Mouse (Mus musculus): ENCODE measurements around the gene Hs3st1. TPM values are rescaled to one million over a fixed set of nuclear protein-coding genes. Genes with fewer than 3 reads are reported as not detected.

Hs3st1 gene
- polyA plus RNA-seq, 1 experiment from 2014 or later, result 3.0 TPM

DNA sequence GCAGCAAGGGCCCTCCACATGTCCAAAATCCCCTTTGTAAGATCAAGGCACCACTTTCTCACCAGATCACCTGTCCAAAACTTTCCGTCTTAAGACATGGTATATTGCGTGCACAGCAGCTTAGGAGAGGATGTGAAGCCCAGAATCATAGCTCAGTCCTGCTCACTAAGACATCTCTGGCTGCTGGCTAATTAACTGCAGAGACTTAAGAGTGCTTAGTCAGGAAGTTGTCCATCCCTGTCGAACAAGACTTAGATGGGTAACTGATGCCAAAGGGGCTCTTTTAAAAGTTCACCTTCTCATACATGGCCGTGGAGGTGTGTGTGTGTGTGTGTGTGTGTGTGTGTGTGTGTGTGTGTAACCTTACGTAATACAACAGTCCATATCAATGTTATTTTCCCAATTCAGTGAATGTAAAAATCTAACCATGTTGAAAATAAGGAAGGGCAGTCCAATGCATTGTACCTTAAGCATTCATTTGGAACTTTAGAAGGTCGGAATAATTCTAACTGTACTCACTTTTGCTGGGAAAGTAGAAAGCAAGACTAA, 113.0 kb downstream of the Hs3st1 start:
- H3K4me1 ChIP-seq (ENCODE audit: insufficient read depth), result no peaks in the 10 kb centered on the region
- no peak for TF ChIP-seq CTCF (IDR thresholded peaks at IDR 0.05; ENCODE audit: low read depth)
- peaks cover 21% of the 10 kb centered on the region for H3K27me3 ChIP-seq (ENCODE audit: insufficient read depth, low read length)
- H3K4me2 ChIP-seq, result no peak overlapping the region
- H3K36me3 ChIP-seq (ENCODE audit: insufficient read depth), result no peaks in the 10 kb centered on the region
- 78% methylated on average over 6 of the region's 6 CpGs for WGBS
- no peak for DNase-seq
- H3K4me3 ChIP-seq (ENCODE audit: low read depth, low read length), result no peak overlapping the region
- no peaks in the 10 kb centered on the region for H3K9me3 ChIP-seq (ENCODE audit: low read depth, low read length)
- no peak overlapping the region for H3K9ac ChIP-seq
- H3K27ac ChIP-seq (ENCODE audit: low read depth), result no peak overlapping the region
- ATAC-seq (ENCODE audit: insufficient read depth), result no peak

DNA sequence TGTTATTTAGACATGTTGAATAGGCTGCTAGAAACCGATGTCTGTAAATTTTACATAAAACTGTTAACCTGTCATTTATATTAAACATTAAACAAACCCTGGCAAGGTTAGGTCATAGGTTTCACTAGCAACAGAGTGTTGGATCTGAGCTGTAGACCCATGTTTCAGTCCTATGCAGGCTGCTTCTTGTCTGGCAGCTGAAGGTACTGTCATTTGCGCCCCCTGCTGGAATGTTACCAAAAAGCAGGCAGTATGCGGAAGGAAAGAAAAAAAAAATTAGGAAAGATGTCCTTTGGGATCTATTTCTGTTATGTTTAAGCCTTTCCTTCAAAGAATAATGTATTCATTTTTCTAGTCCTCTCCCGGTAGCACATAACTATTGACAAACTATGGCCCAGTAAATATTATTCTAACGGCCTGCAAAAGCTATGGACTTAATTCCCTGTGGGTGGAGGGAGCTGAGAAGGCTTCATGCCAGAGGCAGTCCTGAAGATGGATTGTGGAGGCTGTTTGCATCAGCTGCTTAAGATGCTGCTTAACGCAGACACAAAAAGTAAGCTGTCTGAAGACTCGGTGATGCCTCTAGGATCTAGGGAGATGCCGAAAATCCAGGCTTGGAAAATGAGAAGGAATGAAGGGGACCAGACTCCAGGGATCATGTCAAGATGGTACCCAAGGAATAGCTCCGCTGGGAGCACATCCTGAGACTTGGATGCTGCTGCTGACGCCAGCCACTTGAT, 115.7 kb downstream of the Hs3st1 start:
- no peaks in the 10 kb centered on the region for H3K4me1 ChIP-seq (ENCODE audit: insufficient read depth)
- 41% methylated on average over 10 of the region's 10 CpGs for WGBS
- H3K4me2 ChIP-seq, result no peak overlapping the region
- H3K27ac ChIP-seq (ENCODE audit: low read depth), result no peak overlapping the region
- DNase-seq, result peak; percentile 83
- no peak overlapping the region for H3K4me3 ChIP-seq (ENCODE audit: low read depth, low read length)
- H3K36me3 ChIP-seq (ENCODE audit: insufficient read depth), result no peaks in the 10 kb centered on the region
- H3K27me3 ChIP-seq (ENCODE audit: insufficient read depth, low read length), result peaks cover 17% of the 10 kb centered on the region
- peak; percentile 82 for TF ChIP-seq CTCF (IDR thresholded peaks at IDR 0.05; ENCODE audit: low read depth)
- ATAC-seq (ENCODE audit: insufficient read depth), result no peak
- H3K9ac ChIP-seq, result no peak overlapping the region
- no peaks in the 10 kb centered on the region for H3K9me3 ChIP-seq (ENCODE audit: low read depth, low read length)

DNA sequence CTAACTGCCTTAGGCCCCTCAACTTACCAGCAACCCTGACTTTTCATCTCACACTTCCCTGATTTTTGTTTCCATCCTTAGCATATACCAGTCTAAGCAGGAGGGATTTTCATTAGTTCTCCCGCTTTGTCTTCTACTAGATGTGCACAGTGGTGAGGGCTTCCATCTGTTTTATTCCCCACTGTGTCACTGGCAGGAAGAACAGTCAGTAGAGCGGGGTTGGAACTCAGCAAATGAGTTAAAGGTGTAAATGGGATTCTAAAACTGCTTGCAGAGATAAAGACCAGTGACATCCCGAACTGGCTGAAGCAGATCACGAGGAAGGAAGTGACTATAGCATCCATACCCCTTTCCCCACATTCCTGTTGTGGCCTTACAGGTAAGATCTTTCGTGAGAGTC, 116.3 kb downstream of the Hs3st1 start:
- DNase-seq, result no peak
- H3K4me1 ChIP-seq (ENCODE audit: insufficient read depth), result no peaks in the 10 kb centered on the region
- H3K4me3 ChIP-seq (ENCODE audit: low read depth, low read length), result no peak overlapping the region
- no peaks in the 10 kb centered on the region for H3K36me3 ChIP-seq (ENCODE audit: insufficient read depth)
- 53% methylated on average over 5 of the region's 5 CpGs for WGBS
- TF ChIP-seq CTCF (IDR thresholded peaks at IDR 0.05; ENCODE audit: low read depth), result no peak
- no peaks in the 10 kb centered on the region for H3K9me3 ChIP-seq (ENCODE audit: low read depth, low read length)
- peaks cover 12% of the 10 kb centered on the region for H3K27me3 ChIP-seq (ENCODE audit: insufficient read depth, low read length)
- no peak overlapping the region for H3K9ac ChIP-seq
- ATAC-seq (ENCODE audit: insufficient read depth), result no peak
- H3K27ac ChIP-seq (ENCODE audit: low read depth), result no peak overlapping the region
- H3K4me2 ChIP-seq, result no peak overlapping the region

DNA sequence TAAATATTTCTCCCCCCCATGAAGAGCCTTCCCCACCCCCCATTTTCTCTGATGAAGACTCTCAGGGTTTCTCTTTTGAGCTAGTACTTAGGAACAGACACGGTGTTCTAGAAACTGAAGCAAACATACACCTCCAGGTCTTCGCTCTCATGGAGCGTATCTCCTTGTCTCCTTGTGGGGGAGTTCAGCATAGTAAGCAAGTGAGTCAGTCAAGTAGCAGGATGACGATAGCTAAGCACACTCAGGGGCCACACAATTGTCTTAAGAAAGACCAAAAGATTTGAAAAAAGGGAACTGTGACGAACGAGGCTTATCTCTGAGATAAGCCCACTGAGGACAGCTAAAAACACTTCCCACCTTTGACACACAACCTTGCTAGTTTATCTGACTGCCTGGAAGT, 117.4 kb downstream of the Hs3st1 start:
- H3K4me3 ChIP-seq (ENCODE audit: low read depth, low read length), result no peak overlapping the region
- peaks cover 3% of the 10 kb centered on the region; the same call in 1 of the 2 replicates for H3K27me3 ChIP-seq (ENCODE audit: insufficient read depth, low read length)
- WGBS, result 41% methylated on average over 6 of the region's 6 CpGs
- H3K27ac ChIP-seq (ENCODE audit: low read depth), result no peak overlapping the region
- no peaks in the 10 kb centered on the region for H3K4me1 ChIP-seq (ENCODE audit: insufficient read depth)
- H3K9ac ChIP-seq, result no peak overlapping the region
- ATAC-seq (ENCODE audit: insufficient read depth) (no peak), DNase-seq (no peak)
- no peaks in the 10 kb centered on the region for H3K9me3 ChIP-seq (ENCODE audit: low read depth, low read length)
- TF ChIP-seq CTCF (IDR thresholded peaks at IDR 0.05; ENCODE audit: low read depth), result no peak
- no peak overlapping the region for H3K4me2 ChIP-seq
- H3K36me3 ChIP-seq (ENCODE audit: insufficient read depth), result no peaks in the 10 kb centered on the region

DNA sequence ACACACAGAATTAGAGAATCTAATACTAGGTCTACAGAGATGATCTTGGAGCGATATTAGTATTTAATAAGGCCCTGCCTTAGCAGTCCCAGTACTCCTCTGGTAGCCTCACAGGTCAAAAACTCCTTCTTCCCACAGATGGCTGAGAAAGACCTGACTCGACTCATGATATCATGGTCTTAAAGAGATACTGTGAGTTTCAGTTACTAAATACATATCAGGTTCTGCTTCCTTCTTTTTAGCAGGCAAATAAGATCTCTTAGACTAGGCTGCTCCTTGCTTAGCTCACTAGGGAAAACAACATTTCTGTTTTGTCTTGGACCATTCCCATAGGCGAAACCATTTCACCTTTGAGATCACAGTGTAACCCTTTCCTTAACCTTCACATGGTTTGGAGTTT, 119.2 kb downstream of the Hs3st1 start:
- no peak for ATAC-seq (ENCODE audit: insufficient read depth)
- Histone ChIP-seq H3K9ac (no peak overlapping the region), H3K27me3 (ENCODE audit: insufficient read depth, low read length) (no peaks in the 10 kb centered on the region), H3K9me3 (ENCODE audit: low read depth, low read length) (no peaks in the 10 kb centered on the region), H3K4me3 (ENCODE audit: low read depth, low read length) (no peak overlapping the region), H3K27ac (ENCODE audit: low read depth) (no peak overlapping the region), H3K4me2 (no peak overlapping the region), H3K36me3 (ENCODE audit: insufficient read depth) (no peaks in the 10 kb centered on the region), H3K4me1 (ENCODE audit: insufficient read depth) (no peaks in the 10 kb centered on the region)
- 84% methylated on average over 3 of the region's 3 CpGs for WGBS
- TF ChIP-seq CTCF (IDR thresholded peaks at IDR 0.05; ENCODE audit: low read depth), result no peak
- no peak for DNase-seq

DNA sequence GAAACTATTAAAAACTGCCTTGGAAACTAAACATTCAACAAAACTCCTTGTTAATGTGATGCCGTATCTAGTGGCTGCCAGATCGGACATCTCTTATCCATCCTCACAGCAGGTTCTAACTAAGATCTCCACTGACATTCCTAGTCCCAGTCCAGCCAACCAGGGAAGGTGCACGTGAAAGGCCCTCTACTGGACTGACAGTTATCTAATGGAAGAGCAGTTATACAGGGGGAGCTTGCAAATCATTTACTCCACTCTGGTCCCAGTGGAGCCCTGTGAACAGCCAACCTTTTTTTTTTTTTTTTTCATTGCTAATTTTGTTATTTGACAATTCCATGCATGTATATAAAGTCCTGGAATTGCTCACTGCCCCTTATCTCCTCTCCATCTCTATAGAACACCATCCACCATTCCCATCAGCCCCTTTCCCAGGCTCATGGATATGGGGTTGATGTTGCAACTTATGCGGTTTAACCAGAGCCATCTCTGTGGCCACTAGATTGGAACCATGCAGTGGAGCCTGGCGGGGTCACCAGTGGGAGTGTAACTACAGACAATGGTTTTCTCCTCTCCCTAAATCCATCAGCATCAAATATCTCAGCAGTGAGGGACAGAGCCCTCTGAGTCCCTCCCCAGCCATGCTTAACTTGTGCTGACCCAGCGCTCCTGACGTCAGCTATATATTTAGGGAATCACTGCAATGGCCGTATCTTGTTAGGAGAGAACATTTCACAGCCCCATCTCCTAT, 120.8 kb downstream of the Hs3st1 start:
- Histone ChIP-seq H3K9me3 (ENCODE audit: low read depth, low read length) (no peaks in the 10 kb centered on the region), H3K27ac (ENCODE audit: low read depth) (no peak overlapping the region), H3K36me3 (ENCODE audit: insufficient read depth) (no peaks in the 10 kb centered on the region), H3K4me3 (ENCODE audit: low read depth, low read length) (no peak overlapping the region), H3K9ac (no peak overlapping the region), H3K4me1 (ENCODE audit: insufficient read depth) (no peaks in the 10 kb centered on the region), H3K4me2 (no peak overlapping the region), H3K27me3 (ENCODE audit: insufficient read depth, low read length) (no peaks in the 10 kb centered on the region)
- no peak for TF ChIP-seq CTCF (IDR thresholded peaks at IDR 0.05; ENCODE audit: low read depth)
- DNase-seq (no peak), ATAC-seq (ENCODE audit: insufficient read depth) (no peak)
- whole genome bisulfite sequencing, result 84% methylated on average over 8 of the region's 8 CpGs

DNA sequence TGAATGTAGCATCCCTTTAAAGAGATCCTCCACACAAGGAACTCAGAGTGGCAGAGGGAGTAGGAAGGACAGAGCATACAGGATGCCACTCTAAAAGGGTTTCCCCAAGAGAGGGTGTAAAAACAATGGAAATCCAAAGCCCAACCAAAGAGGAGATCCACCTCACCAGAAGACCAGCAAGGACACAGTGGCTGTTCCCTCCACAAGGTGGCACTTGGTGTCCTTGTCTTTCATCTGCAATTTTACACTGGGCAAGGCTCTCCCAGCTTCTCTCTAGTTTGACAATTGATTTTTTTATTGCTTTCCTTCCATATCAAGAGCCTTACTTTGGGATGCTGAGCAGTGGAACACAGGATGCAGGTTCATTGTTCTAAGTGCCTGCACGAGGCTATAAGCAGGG, 122.1 kb downstream of the Hs3st1 start:
- H3K4me1 ChIP-seq (ENCODE audit: insufficient read depth), result no peaks in the 10 kb centered on the region
- H3K4me3 ChIP-seq (ENCODE audit: low read depth, low read length), result no peak overlapping the region
- no peaks in the 10 kb centered on the region for H3K27me3 ChIP-seq (ENCODE audit: insufficient read depth, low read length)
- H3K4me2 ChIP-seq, result no peak overlapping the region
- no peak overlapping the region for H3K9ac ChIP-seq
- ATAC-seq (ENCODE audit: insufficient read depth) (no peak), DNase-seq (no peak)
- H3K9me3 ChIP-seq (ENCODE audit: low read depth, low read length), result no peaks in the 10 kb centered on the region
- H3K36me3 ChIP-seq (ENCODE audit: insufficient read depth), result no peaks in the 10 kb centered on the region
- WGBS, result 46% methylated on average over 1 of the region's 1 CpGs
- H3K27ac ChIP-seq (ENCODE audit: low read depth), result no peak overlapping the region
- peak; percentile 49 for TF ChIP-seq CTCF (IDR thresholded peaks at IDR 0.05; ENCODE audit: low read depth)
